Mouse (Mus musculus) olfactory bulb, adult 2 months (tissue): ENCODE measurements at regions not wholly inside any gene's neighbourhood (a gene's known extent, or its start where the extent isn't known, plus 50 kb on each side); places are given as distances from the start of the nearest gene placed in this dataset.

Experiments
- CTCF ChIP-seq: fragments of 200-500 bp; IDR thresholded peaks from 2 replicates; pipeline ENCODE4 v1.5.1; 2012; ENCODE audit warnings: low read depth, mild to moderate bottlenecking, low read length, moderate library complexity; ENCODE audit not compliant: insufficient read depth
- POLR2A ChIP-seq: fragments of 200-500 bp; IDR thresholded peaks from 2 replicates; pipeline ENCODE4 v1.6.1; 2012; ENCODE audit warnings: mild to moderate bottlenecking, low read depth, low read length, moderate library complexity; ENCODE audit not compliant: insufficient read depth

GRCm38 (mm10) chr4:34494961-34495723 is 55.6 kb upstream of the Akirin2 start:
- no peak for TF ChIP-seq CTCF
- TF ChIP-seq POLR2A: no peak
